ENCODE assay signal across 9 mouse cellular contexts in the genomic region with DNA sequence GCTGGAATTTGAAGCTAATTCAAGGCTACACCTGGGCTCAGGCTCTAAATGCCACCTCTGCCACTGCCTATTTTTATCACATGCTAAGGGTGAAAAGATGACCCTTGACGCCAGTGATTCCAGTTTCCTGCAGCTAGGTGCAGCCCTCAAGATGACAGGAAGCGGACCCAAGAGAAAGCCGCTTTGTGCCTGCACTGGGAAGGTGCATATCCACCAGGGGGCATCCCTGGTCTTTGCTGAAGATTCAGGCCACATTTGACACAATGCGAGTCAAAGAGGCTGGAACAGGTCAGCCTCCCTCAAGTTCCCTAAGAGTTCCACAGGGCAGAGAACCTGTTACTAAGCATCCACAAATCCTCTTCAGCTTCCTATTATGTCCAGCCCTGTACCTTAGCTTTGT. TPM values are rescaled to one million over a fixed set of nuclear protein-coding genes. Genes with fewer than 3 reads are reported as not detected.
DNase-seq lines count a peak whose midpoint lies in the region; ATAC-seq and TF ChIP-seq lines count a peak whose summit lies in the region.
"Had no signal": no experiment of that assay in that cellular context is flagged by ENCODE, and none has a peak within 500 bp of the region (broad histone marks: within the 10 kb centered on the region; RNA-seq: fewer than 3 reads in every experiment).

No protein-coding gene starts in this region.

- TF ChIP-seq CTCF in ES-Bruce4 (IDR thresholded peaks at IDR 0.05; ENCODE audit: low read depth, low read length), result peak; percentile 88
- peak; percentile 95 for TF ChIP-seq CTCF in layer of hippocampus, adult 2 months (conservative IDR thresholded peaks at IDR 0.05)

- H3K9me3 ChIP-seq in ES-Bruce4 (replicated peaks; ENCODE audit: control insufficient read depth, insufficient read depth, low read length, poor library complexity, severe bottlenecking), result no peaks in the 10 kb centered on the region
- H3K9me3 ChIP-seq in lung, embryonic 16.5 days (ENCODE audit: control insufficient read depth, low read length), result no peaks in the 10 kb centered on the region
- H3K9me3 ChIP-seq: stomach, embryonic 15.5 days had no signal

- intact Hi-C loops in heart, postnatal 10 days (cut with DNase I), result loop anchor here (1.0 to 5.0 kb wide), 4 partner anchors 45 to 204 kb away; no protein-coding TSS in a partner anchor

- H3K4me3 ChIP-seq in ES-Bruce4 (ENCODE audit: low read depth, low read length), result peak overlapping the region; percentile 50
- no peak overlapping the region for H3K4me3 ChIP-seq in layer of hippocampus, adult 2 months
- no peak overlapping the region for H3K4me3 ChIP-seq in lung, embryonic 16.5 days (ENCODE audit: low read length)
- H3K4me3 ChIP-seq: stomach, embryonic 15.5 days had no signal

- peak; percentile 68; the same call in 1 of the 2 replicates for ATAC-seq in lung, embryonic 16.5 days (ENCODE audit: low read depth)

- no peaks in the 10 kb centered on the region for H3K36me3 ChIP-seq in ES-Bruce4 (ENCODE audit: control insufficient read depth, insufficient read depth, low read length, poor library complexity, severe bottlenecking)
- no peaks in the 10 kb centered on the region for H3K36me3 ChIP-seq in lung, embryonic 16.5 days (ENCODE audit: control insufficient read depth, insufficient read depth, low read length)
- H3K36me3 ChIP-seq: stomach, embryonic 15.5 days had no signal

- 19% methylated on average over 4 of the region's 4 CpGs for WGBS in lung, embryonic 16.5 days

- DNase-seq in adrenal gland, adult 2 months, result peak; percentile 74
- DNase-seq in embryo, embryonic 9.5 days (ENCODE audit: extremely low spot score), result peak; percentile 72
- peak; percentile 83 to 90 for DNase-seq in heart, postnatal 10 days
- peak; percentile 50 to 80 for DNase-seq in layer of hippocampus, adult 2 months (ENCODE audit: low spot score in 2 of 2)
- DNase-seq in right cerebral cortex, postnatal 14 days, result peak; percentile 78
- DNase-seq in urinary bladder, postnatal 4 days (ENCODE audit: low spot score in 2 of 2), result peak; percentile 57 to 75

- TF ChIP-seq POLR2A in ES-Bruce4 (IDR thresholded peaks at IDR 0.05; ENCODE audit: insufficient read depth, low read length), result no peak

- no peaks in the 10 kb centered on the region for H3K27me3 ChIP-seq in ES-Bruce4 (ENCODE audit: control insufficient read depth, insufficient read depth, low read length, poor library complexity, severe bottlenecking)
- no peaks in the 10 kb centered on the region for H3K27me3 ChIP-seq in lung, embryonic 16.5 days (ENCODE audit: control insufficient read depth, insufficient read depth, low read depth, low read length)
- H3K27me3 ChIP-seq: stomach, embryonic 15.5 days had no signal

- H3K27ac ChIP-seq in ES-Bruce4 (ENCODE audit: insufficient read depth, low read length), result peak overlapping the region; percentile 31; the same call in 1 of the 2 replicates
- no peak overlapping the region for H3K27ac ChIP-seq in layer of hippocampus, adult 2 months
- no peak overlapping the region for H3K27ac ChIP-seq in lung, embryonic 16.5 days (ENCODE audit: low read length)
- H3K27ac ChIP-seq: stomach, embryonic 15.5 days had no signal

- no peak for TF ChIP-seq EP300 in ES-Bruce4 (IDR thresholded peaks at IDR 0.05; ENCODE audit: insufficient read depth, low read depth, low read length)

- H3K4me2 ChIP-seq in lung, embryonic 16.5 days (ENCODE audit: low read depth, low read length), result no peak overlapping the region
- H3K4me2 ChIP-seq: stomach, embryonic 15.5 days had no signal

- H3K9ac ChIP-seq in ES-Bruce4 (ENCODE audit: low read depth, poor library complexity, severe bottlenecking), result peak overlapping the region; percentile 31
- H3K9ac ChIP-seq in lung, embryonic 16.5 days (ENCODE audit: low read length), result no peak overlapping the region
- H3K9ac ChIP-seq: stomach, embryonic 15.5 days had no signal

- H3K4me1 ChIP-seq in ES-Bruce4 (ENCODE audit: control insufficient read depth, insufficient read depth, low read length), result peaks cover 2% of the 10 kb centered on the region
- no peaks in the 10 kb centered on the region for H3K4me1 ChIP-seq in lung, embryonic 16.5 days (replicated peaks; ENCODE audit: control insufficient read depth, insufficient read depth, low read length)
- H3K4me1 ChIP-seq: stomach, embryonic 15.5 days had no signal

RNA-seq across cellular contexts. Expression of a gene that starts 21.3 kb away (rescaled TPM):
- polyA plus RNA-seq in ES-Bruce4 (2011; ENCODE audit: insufficient read depth, insufficient read length, low read depth, missing spikeins), result 50.3 and 56.8 TPM in 2 replicates
- 10 to 100 TPM; 13.5 to 15.0 TPM for total RNA-seq in adrenal gland, adult 2 months (2021)
- polyA plus RNA-seq in adrenal gland, adult 2 months (2012; rRNA removed), result 11.7 and 12.5 TPM in 2 replicates
- total RNA-seq in heart, postnatal 10 days (2021), result 10 to 100 TPM; 23.1 to 23.3 TPM
- 10 to 100 TPM; 35.0 to 36.7 TPM for total RNA-seq in layer of hippocampus, adult 2 months (2021)
- polyA plus RNA-seq in lung, embryonic 16.5 days (2015; fragmentation: Nextera tagmentation; extraction: Ambion mirVana), result 35.5 and 37.6 TPM in 2 replicates

RNA-seq across cellular contexts. Expression of a gene that starts 46.6 kb away (rescaled TPM):
- polyA plus RNA-seq in ES-Bruce4 (2011; ENCODE audit: insufficient read depth, insufficient read length, low read depth, missing spikeins), result 12.7 and 13.3 TPM in 2 replicates
- total RNA-seq in adrenal gland, adult 2 months (2021), result 10 to 100 TPM in 1 of 2 experiments, 1 to 10 TPM in 1; 9.8 to 13.6 TPM
- polyA plus RNA-seq in adrenal gland, adult 2 months (2012; rRNA removed), result 56.8 and 67.8 TPM in 2 replicates
- 10 to 100 TPM; 18.7 to 20.2 TPM for total RNA-seq in heart, postnatal 10 days (2021)
- 10 to 100 TPM; 11.0 to 13.5 TPM for total RNA-seq in layer of hippocampus, adult 2 months (2021)
- polyA plus RNA-seq in lung, embryonic 16.5 days (2015; fragmentation: Nextera tagmentation; extraction: Ambion mirVana), result 18.2 and 19.3 TPM in 2 replicates
